Mouse (Mus musculus): ENCODE measurements around the gene Samd8.
A peak's percentile ranks its signal among the peaks of the same experiment; 100 is the strongest.

Gene Samd8

GRCm38 (mm10) chr14:21831830-21832403 is 81.6 kb downstream of the Samd8 start:
- DNase-seq, result peak in 1 of 2 experiments; percentile 30

DNA sequence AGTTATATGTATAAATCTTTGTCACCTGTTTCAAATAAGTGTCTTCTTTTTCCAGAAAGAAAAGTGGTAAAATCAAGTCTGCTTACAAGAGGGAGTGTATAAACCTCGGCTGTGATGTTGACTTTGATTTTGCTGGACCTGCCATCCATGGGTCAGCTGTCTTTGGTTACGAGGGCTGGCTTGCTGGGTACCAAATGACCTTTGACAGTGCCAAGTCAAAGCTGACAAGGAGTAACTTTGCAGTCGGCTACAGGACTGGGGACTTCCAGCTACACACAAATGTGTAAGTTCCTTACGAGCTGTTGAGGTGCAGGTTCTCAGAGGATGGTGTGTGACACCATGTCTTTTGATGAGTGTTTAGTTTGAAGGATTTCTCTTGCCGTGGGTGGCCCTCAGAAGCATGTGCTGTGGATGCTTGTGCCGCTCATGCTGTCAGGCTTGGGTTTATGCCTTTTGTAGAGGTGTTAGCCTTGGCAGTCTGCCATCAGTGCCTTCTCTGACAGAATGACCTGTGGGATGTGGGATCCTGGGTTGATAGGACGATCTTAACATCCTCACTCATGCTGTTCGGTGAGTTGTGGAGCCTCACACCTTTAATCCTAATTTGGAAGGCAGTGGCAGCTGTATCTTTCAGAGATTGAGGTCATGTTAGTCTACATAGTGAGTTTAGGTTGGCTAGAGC is 88.1 kb downstream of the Samd8 start:
- DNase-seq, result no peak

DNA sequence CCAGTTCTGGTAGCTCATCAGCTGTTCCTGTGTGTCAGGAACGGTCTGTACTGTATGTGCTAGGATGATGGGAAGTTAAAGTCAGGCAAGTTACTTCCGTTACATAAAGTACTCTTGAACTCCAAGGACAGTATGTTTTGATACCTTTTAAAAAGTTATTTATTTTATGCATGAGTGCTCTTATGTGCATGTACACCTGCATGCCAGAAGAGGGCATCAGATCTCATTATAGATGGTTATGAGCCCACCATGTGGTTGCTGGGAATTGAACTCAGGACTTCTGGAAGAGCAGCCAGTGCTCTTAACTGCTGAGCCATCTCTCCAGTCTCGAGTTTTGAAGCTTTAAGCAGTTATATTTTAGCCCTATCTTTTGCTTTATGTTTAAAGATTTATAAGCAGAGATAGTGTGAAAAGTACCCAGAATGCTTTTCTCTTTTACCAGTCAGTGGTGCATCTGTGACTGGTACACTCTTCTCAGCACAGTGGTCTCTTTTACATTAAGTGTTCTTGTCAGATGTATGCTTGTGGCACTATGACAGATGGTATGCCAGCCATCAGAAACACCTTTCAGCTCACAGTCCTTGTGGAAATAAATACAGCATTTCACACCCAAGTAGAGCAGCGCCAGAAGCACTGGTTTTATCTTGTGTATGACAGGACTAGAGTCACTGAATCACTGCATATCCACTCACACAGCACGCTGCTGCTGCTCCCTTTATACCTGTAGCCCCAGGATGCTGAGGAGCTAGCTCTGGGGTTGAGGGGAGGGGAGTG is 91.7 kb downstream of the Samd8 start:
- no peak for DNase-seq

DNA sequence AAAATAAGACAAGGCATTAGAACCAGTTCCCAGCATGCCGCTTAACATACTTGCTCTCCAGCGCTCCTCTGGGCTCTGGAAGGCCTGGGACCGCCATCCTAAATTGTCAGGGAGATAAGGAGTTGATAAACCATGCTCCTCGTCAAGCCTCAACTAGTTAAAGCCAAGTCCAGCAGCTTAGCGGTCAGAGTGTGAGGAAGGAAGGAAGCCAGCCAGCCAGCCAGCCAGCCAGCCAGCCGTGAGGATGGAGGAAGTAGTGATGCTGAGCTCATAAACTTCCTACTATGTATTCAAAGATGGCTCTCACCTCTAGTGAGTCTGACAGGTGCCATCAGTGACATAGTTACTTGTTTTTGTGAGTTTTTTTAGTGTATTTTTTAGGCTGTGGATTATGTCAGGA is 92.9 kb downstream of the Samd8 start:
- DNase-seq, result no peak

GRCm38 (mm10) chr14:21846827-21847380 is 96.6 kb downstream of the Samd8 start:
- no peak for DNase-seq

GRCm38 (mm10) chr14:21847381-21848165 is 97.2 kb downstream of the Samd8 start:
- peak in 1 of 2 experiments; percentile 39 for DNase-seq

Data from kidney, adult 8-10 months (tissue).